Mouse (Mus musculus) G1E-ER4 (cell line): ENCODE measurements around the gene Mctp1. TPM values are rescaled to one million over a fixed set of nuclear protein-coding genes. Genes with fewer than 3 reads are reported as not detected.

ENCODE experiments used
- GATA1 ChIP-seq: IDR thresholded peaks from one replicate; pipeline ENCODE4 v1.8.0; 2012; ENCODE audit warnings: low read length, inconsistent platforms
- polyA plus RNA-seq: library from polyadenylated mRNA; stranded (reverse); fragments of >175 nt; gene quantifications from 2 replicates; pipeline ENCODE4 v1.2.3, GENCODE M21; 2012

Gene Mctp1
- polyA plus RNA-seq, 1 experiment = 1.7 TPM

GRCm38 (mm10) chr13:77068847-77069246 lies 684.5 kb downstream of the Mctp1 start:
- TF ChIP-seq GATA1 = no peak

- no peak for TF ChIP-seq GATA1
Measured at GRCm38 (mm10) chr13:77072030-77072429, 687.7 kb downstream of the Mctp1 start.

Other genes with a start within 250 kb of the Mctp1 start
- not detected in 2 replicates for gene Fam81b, start 79.5 kb upstream of the Mctp1 start, polyA plus RNA-seq